Mouse (Mus musculus): ENCODE results near the gene Anp32a. TPM values are rescaled to one million over a fixed set of nuclear protein-coding genes. Genes with fewer than 3 reads are reported as not detected.

Gene Anp32a
- total RNA-seq, 2 experiments from 2014 or later = 66.9 to 86.5 TPM

DNA sequence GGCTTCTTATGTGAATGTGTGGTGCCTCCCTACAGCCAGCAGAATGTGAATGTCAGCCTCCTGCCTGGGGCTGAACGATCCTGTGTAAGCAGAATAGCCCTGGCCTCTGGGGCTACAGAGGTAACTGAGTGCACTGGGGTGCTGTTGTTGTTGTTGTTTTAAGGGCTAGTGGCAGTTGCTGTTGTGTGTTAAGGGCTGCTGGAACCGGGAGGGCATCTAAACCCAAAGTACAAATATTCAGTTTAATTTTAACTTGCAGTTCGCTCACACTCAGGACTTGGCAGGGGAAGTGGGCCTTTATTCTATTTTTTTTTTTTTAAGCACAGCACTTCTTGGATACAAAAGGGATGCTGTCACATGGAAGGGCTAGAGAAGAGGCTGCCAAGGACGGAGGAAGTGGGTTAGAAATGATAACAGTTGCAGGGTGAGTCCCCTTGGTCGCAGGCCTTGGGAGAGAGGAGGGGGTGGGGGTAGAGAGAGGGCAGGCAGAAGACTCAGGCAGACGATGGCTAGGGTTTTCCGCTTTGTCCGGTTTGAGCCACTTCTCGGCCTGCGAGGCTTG, 26.5 kb downstream of the Anp32a start:
- DNase-seq (ENCODE audit: low spot score) = no peak

DNA sequence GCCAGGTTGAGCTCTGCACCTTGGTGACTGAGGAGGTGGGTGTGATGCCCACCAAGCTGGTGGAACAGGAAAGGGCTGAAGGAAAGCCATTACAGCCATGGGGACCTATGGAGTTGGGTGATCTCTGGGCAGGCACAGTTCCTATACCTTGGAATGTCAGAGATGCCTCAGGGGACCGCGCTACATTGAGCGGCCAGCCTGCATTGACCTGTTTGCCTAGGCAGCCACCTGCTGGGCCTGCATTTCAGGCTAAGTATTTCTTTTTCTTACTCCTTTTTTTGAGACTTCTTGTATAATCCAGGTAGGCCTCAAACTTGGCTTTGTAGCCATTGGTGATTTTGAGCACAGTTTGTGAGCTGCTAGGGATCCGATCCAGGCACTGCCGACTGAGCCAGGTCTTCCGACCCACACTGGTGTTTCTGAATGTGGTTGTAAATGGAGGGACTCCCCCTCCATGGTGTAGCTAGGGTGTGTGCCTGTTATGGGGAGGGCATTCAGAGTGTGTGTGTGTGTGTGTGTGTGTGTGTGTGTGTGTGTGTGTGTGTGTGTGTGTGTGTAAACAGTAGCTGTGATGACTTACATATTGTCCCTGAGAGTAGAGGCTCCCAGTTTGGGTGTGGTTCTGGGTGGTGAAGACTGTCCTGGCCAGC, 27.3 kb downstream of the Anp32a start:
- DNase-seq (ENCODE audit: low spot score) = no peak

DNA sequence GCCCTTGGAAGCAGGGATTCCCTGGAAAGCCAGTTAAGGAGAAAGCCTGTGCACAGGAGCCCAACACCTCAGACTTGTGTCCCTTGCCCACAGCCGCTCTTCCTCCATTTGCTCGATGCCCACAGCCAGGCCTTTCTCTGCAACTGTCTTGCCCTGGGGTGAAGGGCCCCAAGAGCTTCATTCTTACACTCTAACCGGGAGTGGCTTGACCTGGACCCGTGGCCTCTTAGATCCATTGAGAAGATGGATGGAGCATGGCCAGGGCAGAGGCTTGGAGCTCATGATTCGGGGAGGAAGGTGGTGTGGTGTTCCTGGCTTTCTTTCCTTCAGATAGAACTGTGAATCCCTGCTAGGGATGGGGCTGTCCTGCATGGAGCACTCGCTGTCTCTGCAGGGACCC, 28.1 kb downstream of the Anp32a start:
- DNase-seq (ENCODE audit: low spot score) = no peak

DNA sequence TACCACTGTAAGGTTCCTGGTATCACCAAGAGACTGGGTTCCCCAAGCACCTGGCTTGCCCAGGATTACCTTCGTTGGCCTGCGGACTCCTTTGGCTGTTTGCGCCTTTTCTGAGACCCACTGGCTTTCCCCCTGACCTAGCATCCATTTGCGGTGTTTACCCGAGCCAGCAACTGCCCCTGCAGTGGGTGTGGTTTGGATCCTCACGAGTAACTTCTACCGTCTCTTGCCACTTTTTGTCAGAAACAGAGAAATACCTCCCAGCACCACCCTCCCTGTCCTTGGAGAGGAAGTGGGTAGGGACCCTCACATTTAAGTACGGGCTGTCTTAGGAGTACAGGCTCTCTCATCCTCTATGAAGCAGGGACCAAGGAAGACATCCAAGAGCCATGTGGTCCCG, 29.1 kb downstream of the Anp32a start:
- DNase-seq (ENCODE audit: low spot score) = no peak

DNA sequence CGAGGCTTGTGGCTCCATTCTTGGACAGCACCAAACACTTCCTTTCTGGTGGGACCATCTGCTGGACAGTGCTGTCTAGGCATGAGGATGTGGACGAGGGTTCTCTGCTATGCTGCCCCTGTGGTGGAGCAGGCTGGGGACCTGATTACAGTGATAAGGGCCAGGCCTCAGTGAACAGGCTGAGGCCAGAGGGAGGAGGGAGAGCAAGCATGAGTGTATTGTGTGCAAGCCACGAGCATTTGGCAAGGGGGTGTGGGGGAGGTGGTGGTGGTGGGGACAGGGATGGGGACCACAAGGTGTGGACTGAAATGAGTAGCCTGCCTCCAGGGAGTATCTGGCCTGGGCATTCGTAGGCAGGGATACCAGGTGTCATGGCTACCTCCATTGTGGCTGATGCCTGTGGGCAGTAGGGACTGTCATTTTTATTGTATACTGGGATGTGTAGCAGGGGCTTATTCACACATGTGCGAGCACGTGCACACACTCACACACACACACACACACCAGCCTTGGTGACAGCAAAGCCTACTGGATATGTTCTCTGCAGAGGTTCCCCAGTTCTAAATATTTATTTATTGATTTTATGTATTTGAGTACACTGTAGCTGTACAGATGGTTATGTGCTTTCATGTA, 29.7 kb downstream of the Anp32a start:
- DNase-seq (ENCODE audit: low spot score) = no peak

DNA sequence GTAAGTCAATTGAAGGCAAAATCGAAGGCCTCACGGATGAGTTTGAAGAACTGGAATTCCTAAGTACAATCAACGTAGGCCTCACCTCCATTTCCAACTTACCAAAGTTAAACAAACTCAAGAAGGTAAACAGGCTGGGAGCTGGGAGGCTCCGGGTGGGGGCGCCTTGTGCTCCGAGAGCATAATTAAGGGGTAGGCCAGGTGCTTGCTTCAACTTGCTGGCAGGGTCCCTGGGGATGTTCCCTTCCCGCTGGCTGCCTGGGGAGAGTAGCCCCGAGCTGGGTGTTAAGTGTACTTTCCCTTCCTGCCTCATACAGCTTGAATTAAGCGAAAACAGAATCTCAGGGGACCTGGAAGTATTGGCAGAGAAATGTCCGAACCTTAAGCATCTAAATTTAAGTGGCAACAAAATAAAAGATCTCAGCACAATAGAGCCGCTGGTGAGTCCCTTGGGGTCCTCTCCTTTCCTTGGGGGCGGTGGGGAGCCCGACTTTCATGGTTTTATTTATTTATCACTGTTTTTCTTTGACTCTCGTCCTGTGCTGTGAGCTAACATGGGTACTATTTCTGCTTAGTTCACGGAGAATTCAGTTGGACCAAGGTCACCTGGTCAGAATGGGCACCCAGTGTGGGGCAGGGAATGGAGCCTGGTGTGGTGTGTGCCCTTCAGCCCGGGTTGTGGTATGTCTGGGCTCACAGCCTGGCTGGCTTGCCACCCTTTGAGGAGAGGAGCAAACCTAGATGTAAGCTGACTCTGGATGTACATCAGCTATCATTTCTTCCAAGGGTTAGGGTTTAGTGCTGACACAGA, 30.9 kb downstream of the Anp32a start:
- DNase-seq (ENCODE audit: low spot score) = no peak

DNA sequence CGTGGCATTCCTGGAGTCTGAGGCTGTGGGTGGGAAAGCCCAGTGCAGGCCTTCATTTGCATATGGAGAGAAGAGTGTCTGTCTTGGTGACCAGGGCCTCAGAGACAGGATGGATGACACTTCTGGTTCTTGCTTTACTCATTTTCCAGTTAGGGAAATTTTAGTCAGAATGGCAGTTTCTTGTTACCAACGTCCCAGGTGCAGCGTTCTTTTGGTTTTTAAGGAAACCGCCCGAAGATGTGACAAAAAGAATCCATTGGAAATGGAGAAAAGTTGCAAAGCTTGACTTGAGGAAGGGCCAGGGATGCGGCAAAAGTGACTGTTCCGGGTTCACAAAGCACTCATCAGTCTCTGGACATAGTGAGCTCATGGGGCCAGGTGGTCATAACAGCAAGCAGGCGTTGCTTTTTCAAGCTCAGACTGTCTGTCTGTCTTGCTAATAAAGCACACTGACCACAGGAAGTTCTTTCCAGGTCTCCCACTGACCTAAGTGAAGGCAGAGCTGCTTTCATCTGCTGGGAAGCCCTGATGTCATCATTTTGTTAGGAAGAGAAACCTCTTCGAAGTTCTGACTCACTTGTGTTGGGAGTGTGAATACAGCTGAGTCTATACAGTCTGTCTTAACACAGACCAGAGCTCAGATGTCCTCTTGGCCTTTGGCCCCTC, 31.6 kb downstream of the Anp32a start:
- DNase-seq (ENCODE audit: low spot score) = no peak

DNA sequence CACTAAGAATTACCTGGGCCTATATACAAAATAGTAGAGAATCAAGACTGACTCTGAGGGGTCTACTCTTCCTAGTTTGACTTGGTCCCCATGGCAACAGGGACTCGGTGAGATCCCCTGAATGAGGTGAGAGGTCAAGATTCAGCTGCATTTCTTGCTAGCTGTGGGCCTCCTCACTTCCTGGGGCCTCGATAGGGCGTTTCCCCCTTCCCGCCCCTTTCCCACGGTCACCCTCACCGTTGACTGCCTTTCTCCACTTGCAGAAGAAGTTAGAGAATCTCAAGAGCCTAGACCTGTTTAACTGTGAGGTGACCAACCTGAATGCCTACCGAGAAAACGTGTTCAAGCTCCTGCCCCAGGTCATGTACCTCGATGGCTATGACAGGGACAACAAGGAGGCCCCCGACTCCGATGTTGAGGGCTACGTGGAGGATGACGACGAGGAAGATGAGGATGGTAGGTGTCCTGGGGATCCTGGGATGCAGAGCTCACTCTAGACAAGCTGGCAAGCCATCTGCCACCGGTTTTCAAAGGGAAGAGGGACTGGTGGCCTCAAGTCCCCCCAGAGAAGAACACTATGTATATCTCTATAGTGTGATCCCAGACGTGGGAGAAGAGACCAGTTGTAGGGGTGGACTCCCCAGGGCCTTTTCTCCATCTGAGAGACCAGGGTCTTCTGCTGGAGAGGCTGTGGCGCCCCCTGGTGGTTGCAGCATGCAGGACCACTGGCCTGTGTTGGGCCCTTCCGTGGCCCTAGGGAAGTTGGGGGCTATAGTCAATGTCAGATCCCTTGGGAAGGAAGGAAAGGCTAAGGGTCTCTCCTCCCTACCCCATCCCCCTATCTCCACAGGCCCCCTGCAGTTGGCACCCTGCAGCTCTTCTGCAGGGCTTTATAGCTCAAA, 32.4 kb downstream of the Anp32a start:
- peak; percentile 72 for DNase-seq (ENCODE audit: low spot score)

DNA sequence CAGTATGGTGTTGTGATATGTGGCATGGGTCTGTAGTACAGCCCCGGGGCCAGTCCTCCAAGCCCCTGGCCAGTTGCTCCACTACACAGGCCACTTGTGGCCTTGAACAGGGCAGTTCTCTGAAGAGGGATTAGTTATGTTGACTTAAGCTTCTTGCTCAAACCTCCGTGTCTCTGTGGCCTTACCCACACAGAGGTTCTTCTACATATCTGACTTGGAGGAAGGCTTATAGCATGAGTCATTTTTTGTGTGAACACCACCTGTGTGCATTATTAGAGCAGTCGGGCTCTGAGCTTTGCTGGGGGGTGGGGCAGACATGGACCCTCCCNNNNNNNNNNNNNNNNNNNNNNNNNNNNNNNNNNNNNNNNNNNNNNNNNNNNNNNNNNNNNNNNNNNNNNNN, 33.2 kb downstream of the Anp32a start:
- no peak for DNase-seq (ENCODE audit: low spot score)

DNA sequence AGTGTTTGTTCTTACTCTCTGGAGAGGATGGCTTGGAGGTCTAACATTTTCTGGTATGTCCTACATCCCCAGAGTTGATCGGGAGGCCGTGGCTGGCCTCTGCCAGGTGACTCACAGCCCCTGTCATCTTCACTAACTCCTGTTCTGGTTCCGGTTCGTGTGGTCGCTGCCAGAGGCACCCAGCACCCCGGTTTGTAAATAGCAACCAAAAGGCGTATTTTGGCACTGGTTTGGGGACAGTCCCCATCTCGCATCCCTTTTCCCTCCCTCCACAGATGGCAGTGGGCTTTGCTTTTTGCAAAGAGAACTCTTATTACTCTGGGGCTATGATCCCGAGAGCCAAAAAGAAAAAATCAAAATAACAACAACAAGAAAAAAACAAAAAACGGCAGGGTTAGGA, 36.8 kb downstream of the Anp32a start:
- DNase-seq (ENCODE audit: low spot score) = no peak

DNA sequence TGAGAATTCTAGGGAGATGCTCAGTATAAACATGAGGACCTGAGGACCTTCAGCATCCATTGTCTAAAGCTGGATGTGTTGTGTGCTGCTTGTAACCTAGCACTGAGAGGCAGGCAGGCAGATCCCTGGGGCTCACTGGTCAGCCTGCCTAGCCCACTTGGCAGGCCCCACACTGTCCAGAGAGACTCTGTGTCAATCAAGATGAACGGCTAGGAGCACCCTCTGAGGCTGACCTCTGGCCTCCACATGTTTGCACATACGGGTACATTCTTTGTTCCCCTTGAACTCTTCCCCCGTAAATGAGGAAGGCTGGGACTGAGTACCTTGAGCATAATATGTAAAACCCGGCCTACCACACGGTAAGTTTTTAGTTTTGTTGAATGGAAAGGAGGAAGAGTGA, 39.3 kb downstream of the Anp32a start:
- DNase-seq (ENCODE audit: low spot score) = no peak

DNA sequence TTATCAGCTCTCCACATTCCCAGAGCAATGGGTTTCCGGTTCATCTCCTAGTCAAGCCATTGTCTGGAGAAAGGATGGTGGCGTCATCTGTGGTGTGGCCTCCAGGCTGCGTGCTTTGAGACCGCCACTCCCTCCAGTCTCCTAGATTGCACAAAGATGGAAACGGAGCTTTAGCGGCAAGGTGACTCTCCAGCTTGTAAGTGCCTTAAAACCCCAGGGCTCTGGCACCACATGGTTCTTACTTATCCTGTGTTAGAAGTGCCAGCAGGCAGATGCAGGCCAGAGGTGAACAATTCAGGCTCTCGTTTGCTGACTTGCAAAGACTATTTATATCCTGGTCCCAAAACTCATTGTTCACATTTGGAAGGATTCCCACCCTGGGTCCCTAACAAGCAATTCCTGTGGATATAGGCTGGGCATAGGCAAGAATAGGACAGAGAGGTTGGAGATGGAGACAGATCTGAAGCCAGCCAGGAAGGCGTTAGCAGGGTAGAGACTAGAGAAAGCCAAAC, 40.4 kb downstream of the Anp32a start:
- no peak for DNase-seq (ENCODE audit: low spot score)

DNA sequence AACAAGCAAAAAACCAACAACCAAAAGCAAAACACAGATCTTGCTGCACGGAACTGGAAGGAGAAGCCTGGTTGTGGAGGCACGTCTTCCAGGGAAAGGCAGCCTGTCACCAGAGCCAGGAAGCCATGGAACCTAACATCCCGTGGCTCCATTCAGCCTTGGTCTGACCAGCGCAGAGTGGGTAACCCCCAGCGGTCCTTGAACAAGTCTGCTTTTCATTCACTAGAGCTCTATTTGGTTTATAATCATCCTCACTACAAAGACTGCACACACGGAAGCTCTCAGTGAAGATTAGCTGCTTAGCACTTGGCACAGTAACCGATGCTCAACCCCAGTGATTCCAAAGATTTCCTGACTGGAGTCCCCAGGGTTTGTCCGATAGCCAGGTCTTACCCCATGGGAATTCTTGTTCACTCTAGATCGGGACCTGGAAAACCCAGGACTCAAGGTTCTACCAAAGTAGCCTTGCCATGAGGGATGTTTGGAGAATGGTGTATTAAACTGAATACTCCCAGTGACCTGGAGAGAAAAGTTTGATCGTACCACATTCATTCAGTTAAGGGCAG, 41.5 kb downstream of the Anp32a start:
- DNase-seq (ENCODE audit: low spot score) = no peak

DNA sequence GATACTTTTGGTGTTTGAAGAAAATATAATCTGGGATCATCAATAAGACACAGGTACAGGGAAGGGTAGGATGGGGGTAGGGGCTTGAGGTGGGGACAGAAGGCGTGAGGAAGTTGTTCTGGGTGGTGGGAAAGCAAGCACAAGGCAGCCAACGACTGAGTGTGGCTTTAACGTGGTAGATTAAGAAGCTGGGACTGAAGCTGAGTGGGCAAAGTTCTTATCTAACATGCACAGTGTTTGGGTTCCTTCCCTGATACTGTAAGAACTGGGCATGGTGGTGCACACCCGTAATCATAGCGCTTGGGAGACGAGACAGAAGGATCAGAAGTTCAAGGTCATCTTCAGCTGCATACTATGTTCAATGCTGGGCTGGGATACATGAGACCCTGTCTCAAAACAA, 44.0 kb downstream of the Anp32a start:
- DNase-seq (ENCODE audit: low spot score) = no peak

DNA sequence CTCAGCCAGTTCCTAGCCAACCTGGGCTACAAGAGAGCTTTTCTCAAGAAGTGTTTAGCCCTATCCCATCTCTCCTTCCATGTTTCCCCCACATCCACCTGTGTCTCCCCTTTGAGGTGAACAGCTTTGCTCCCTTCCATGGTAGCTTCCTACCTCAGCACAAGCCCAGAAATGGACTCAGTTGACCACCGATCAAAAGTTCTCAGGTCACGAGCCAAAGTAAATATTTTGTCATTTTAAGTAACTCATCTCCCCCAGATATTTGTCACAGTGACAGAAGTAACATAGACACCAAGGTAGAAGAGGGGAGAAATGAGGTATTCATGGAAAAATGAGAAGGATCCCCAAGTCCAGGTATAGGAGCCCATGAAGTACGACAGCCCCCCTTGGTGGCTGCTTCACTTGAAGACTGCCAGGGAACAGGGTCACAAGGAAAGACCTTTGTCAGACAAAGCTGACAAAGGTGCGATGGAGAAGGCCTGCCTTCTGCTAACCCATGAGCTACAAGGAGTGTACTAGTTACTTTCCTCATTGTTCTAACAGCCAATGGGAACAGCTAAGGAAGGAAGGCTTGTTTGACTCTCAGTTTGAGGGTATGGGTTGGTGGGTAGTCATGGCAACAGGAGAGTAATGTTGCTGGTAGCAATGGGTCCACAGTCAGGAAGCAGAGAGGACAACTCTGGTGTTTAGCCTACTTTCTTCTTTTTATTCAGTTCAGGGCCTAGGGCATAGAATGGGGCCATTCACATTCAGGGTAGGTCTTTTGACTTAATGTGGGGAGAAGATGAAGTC, 44.8 kb downstream of the Anp32a start:
- DNase-seq (ENCODE audit: low spot score) = no peak

DNA sequence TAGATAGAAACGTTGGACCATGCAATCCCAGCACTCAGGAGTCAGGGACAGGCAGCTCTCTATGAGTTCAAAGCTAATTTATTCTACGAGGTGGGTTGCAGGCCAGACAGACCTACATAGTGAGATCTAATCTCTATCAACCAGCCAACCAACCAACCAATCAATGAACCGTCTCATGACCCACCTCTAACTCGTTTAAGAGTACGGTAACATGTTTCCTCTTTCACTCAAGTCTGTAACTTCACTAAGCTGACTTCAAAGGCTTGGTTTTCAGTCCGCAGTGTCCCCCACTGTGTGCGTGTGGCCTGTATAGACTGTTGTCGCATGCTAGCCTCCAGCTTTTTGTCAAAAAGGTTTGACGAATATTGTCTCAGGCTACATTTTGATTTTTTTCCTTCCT, 48.6 kb downstream of the Anp32a start:
- DNase-seq (ENCODE audit: low spot score) = no peak

DNA sequence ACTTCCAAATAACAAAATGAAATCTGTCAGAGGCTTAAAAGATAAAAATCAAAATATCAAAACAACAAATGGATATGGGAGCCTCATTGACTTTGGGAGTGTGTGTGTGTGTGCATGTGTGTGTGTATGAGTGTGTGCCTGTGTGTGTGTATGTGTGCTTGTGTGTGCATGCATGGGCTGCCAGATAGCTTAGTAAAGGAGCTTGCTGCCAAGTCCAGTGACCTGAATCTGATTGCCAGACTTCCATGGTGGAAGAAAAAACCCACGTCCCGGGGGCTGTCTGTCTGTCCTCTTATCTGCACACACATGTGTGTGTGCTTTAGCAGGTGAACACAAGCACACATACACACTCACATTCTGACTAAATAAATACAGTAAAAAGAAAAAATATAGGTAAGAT, 52.4 kb downstream of the Anp32a start:
- DNase-seq (ENCODE audit: low spot score) = no peak

DNA sequence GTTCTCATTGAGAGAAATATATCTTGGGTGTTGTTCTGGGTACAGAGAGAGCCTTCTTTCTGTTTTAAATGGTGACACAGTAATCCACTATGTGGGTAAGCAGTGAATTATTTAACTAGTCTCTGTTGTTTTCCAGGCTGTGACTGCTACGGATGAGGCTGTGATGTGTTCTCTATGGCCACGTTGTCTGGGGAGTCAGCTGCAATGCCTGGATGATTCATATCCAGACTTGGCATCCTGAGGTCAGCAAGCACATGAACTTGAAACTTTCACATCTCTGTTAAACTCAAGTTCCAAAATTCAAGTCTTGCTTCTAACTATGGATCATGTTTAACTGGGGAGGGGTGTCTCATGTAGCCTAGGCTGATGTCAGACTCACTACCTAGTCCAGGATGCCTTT, 53.1 kb downstream of the Anp32a start:
- no peak for DNase-seq (ENCODE audit: low spot score)

DNA sequence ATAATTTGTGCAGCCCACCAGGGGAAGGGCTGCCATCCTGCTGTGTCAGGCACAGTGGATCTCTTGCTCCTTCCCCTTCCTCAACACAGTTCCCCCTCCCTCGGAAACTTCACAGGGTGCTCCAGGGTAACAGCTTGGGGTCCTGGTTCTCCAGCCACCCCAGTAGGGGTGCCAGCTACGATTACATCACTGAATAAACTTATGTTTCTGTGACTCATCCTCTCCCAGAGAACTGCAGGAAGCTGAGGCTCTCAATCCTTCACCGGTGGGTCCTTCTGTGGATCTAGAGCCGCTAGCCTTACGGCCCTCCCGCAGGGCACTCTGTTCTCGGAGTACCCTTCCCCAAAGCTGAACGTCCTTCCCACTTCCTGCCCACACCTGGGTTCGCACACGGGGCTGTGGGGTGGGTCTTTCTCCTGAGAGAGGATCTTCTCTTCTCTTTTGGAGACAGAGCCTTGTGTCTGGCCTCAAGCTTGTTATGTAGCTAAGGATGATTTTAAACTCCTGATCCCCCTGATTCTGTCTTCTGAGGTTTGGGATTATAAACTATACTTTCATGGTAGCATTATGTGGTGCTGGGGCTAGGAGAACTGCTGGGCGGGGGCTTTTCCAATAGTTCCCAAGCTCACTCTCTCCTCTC, 59.6 kb downstream of the Anp32a start:
- no peak for DNase-seq (ENCODE audit: low spot score)

All from gastrocnemius, adult 18-20 months (tissue).